Mouse (Mus musculus) testis, adult 2 months (tissue): ENCODE data around the gene Gm17657.

Source experiments
- CTCF ChIP-seq: fragments of 200-500 bp; IDR thresholded peaks from 2 replicates; pipeline ENCODE4 v1.5.1; 2012; ENCODE audit warnings: low read depth, mild to moderate bottlenecking, inconsistent platforms, low read length, moderate library complexity; ENCODE audit not compliant: control insufficient read depth, insufficient read depth, insufficient replicate concordance
- POLR2A ChIP-seq: fragments of 200-500 bp; IDR thresholded peaks from 2 replicates; pipeline ENCODE4 v1.6.1; 2012; ENCODE audit warnings: low read depth, mild to moderate bottlenecking, inconsistent platforms, low read length, moderate library complexity; ENCODE audit not compliant: control insufficient read depth

DNA sequence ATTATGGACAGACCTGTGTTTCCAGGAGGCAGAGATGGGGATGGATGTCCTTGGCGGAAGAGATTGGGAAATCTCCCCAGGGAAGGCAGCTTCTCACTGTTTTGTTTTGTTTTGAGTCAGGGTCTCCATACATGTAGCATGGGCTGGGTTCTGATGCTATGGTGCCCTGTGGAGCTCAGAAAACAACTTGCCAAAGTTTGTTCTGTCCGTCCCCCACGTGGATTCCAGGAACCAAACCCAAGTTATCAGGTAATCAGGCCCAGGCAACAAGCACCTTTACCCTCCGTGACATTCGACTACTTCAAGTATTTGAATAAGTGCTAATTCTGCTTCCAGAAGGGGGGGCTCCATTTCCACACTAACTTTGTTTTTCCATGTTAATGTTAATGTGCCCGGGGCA is 49.9 kb downstream of the Gm17657 start:
- TF ChIP-seq CTCF, result no peak
- TF ChIP-seq POLR2A, result no peak
